Mouse (Mus musculus): ENCODE results near the gene Gm11172.

DNA sequence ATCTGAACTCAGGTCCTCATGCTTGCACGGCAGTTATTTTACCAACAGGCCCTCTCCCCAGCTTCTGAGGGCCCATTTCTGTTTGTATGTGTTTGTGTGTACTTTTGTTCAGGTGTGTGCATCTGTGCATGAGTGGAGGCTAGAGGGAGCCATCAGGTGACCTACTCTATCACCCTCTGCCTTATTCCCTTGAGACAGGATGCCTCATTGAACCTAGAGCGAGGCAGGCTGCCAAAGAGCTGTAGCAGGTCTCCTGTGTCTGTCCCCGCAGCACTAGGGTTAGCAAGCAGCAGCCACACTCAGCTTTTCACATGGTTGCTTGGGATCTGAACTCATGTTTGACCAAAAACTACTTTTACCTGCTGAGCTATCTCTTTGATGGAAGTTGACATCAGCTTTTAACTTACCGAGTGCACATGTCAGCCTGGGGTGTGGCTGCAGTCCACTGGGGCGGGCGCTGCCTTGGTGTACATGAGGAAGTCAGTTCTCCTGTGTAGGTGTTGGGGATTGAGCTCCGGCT, 47.1 kb downstream of the Gm11172 start:
- TF ChIP-seq POLR2A (IDR thresholded peaks at IDR 0.05; ENCODE audit: control insufficient read depth, low read depth, low read length) (no peak), CTCF (IDR thresholded peaks at IDR 0.05; ENCODE audit: control insufficient read depth, insufficient read depth, insufficient replicate concordance, low read depth, low read length) (no peak)

All from testis, adult 2 months (tissue).